Mouse (Mus musculus) heart, adult 2 months (tissue): ENCODE results near the gene Gm20388. TPM values are rescaled to one million over a fixed set of nuclear protein-coding genes. Genes with fewer than 3 reads are reported as not detected.
"Not testable (repeated sequence)": the region's sequence is repeated elsewhere in the genome, so short reads cannot be mapped to it uniquely, and the experiment has no call there.

Source experiments
- DNase-seq, 2 experiments: peaks; one replicate each; pipeline ENCODE4 v3.0.0; 2021
- H3K27ac ChIP-seq: fragments of 200-600 bp; 2 replicates; pipeline ENCODE4 v1.8.1; 2022
- H3K27me3 ChIP-seq: fragments of 200-500 bp; 2 replicates; pipeline ENCODE4 v1.6.1; 2012; ENCODE audit warnings: mild to moderate bottlenecking, low read length, inconsistent platforms, mixed read lengths; ENCODE audit not compliant: control insufficient read depth, insufficient read depth
- H3K36me3 ChIP-seq: fragments of 200-500 bp; 2 replicates; pipeline ENCODE4 v1.6.1; 2012; ENCODE audit warnings: low read length, inconsistent platforms; ENCODE audit not compliant: control insufficient read depth, insufficient read depth
- H3K4me1 ChIP-seq: fragments of 200-500 bp; 2 replicates; pipeline ENCODE4 v1.6.1; 2011; ENCODE audit warnings: low read length; ENCODE audit not compliant: control insufficient read depth, insufficient read depth
- H3K4me3 ChIP-seq: fragments of 200-600 bp; 2 replicates; pipeline ENCODE4 v1.8.1; 2022
- H3K79me2 ChIP-seq: fragments of 200-500 bp; replicated peaks from 2 replicates; pipeline ENCODE4 v1.6.1; 2012; ENCODE audit warnings: mild to moderate bottlenecking, inconsistent platforms, low read length, moderate library complexity, mixed read lengths; ENCODE audit not compliant: control insufficient read depth, insufficient read depth
- H3K9ac ChIP-seq: fragments of 200-500 bp; 2 replicates; pipeline ENCODE4 v1.6.1; 2012; ENCODE audit warnings: low read depth, mild to moderate bottlenecking, control low read depth, inconsistent platforms, low read length, mixed read lengths
- CTCF ChIP-seq: fragments of 200-600 bp; IDR thresholded peaks from 2 replicates; pipeline ENCODE4 v1.8.1; 2022; ENCODE audit warnings: antibody characterized with exemption, mild to moderate bottlenecking, moderate library complexity
- EP300 ChIP-seq: fragments of 200-500 bp; IDR thresholded peaks from 2 replicates; pipeline ENCODE4 v1.6.1; 2011; ENCODE audit warnings: low read depth, low read length, control low read depth; ENCODE audit not compliant: insufficient read depth
- POLR2A ChIP-seq: fragments of 200-500 bp; IDR thresholded peaks from 2 replicates; pipeline ENCODE4 v1.6.1; 2011; ENCODE audit warnings: mild to moderate bottlenecking, low read depth, low read length, control low read depth; ENCODE audit not compliant: insufficient read depth
- WGBS: fragments of 180-500 bp; shearing (Covaris S2); methylation state at CpG from one replicate; pipeline ENCODE4 v1.1.7; 2018; 5-methylcytosine and 5-hydroxymethylcytosine counted together
- intact Hi-C: fragments of 180-260 bp; cut with DNase I; formaldehyde crosslinking; loops from one replicate; pipeline ENCODE4 v1.15.1; 2025
- polyA plus RNA-seq: library from polyadenylated mRNA; depleted of rRNA; stranded (reverse); fragments of >200 nt; gene quantifications from 2 replicates; pipeline ENCODE4 v1.2.3, GENCODE M21; 2012
- total RNA-seq, 2 experiments: library from RNA; stranded (reverse); gene quantifications; 2 replicates each; pipeline ENCODE4 v1.2.3; 2021

The Gm20388 gene
- total and polyA plus RNA-seq, 3 experiments, result 1.8 to 32.3 TPM; not detected in 1

DNA sequence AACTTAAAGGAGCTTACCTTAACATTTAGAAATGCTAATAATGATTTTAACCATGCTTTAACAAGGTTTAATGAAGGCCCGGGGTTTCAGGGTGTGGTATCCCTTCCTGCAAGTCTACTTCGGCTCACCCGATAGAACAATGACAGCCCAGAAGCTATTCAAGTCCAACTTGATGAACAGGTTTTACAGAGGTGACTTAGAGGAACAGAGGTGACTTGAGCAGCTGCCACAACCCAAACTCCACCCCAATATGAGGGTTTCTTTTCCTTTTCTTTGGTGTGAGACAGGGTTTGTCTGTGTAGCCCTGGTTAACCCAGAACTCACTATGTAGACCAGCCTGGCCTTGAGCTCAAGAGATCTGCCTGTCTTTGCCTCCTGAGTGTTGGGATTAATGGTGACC is 4083.4 kb downstream of the Gm20388 start:
- 79% methylated on average over 3 of the region's 3 CpGs for WGBS
- Histone ChIP-seq H3K27me3 (no peaks in the 10 kb centered on the region), H3K9ac (no peak overlapping the region), H3K4me1 (no peaks in the 10 kb centered on the region), H3K27ac (no peak overlapping the region), H3K4me3 (no peak overlapping the region), H3K36me3 (no peaks in the 10 kb centered on the region), H3K79me2 (no peaks in the 10 kb centered on the region; the same call in 1 of the 2 replicates)
- DNase-seq, result no peak
- TF ChIP-seq EP300, result no peak
- no peak for TF ChIP-seq CTCF
- no peak for TF ChIP-seq POLR2A
- intact Hi-C loops, result no loop called here

DNA sequence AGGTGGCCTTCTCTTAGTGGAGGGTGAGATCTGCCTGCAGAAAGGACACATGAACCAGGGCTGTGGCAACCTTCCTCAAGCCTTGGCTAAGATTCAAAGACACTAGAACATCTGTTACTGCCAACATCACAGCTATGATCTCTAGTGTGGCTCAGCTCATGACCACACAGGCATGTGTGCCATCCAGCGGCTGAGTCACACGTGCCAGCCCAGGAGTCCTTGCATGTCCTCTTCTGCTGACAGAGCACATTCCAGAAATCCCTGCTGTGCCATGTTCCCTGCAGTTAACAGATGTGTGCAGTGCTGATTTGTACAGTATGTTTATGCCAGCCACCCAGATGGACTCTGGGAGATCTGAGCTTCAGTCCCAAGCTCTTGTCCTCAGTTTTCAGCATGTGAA is 4088.9 kb downstream of the Gm20388 start:
- TF ChIP-seq EP300, result peak; percentile 83
- TF ChIP-seq CTCF, result no peak
- no peaks in the 10 kb centered on the region for H3K27me3 ChIP-seq
- DNase-seq, result peak in 1 of 2 experiments; percentile 39
- no peaks in the 10 kb centered on the region; the same call in 1 of the 2 replicates for H3K79me2 ChIP-seq
- H3K36me3 ChIP-seq, result peaks cover 5% of the 10 kb centered on the region
- no peak overlapping the region; the same call in 1 of the 2 replicates for H3K27ac ChIP-seq
- no peak overlapping the region for H3K9ac ChIP-seq
- WGBS, result 59% methylated on average over 2 of the region's 2 CpGs
- intact Hi-C loops, result no loop called here
- no peak overlapping the region for H3K4me3 ChIP-seq
- H3K4me1 ChIP-seq, result peaks cover 6% of the 10 kb centered on the region

DNA sequence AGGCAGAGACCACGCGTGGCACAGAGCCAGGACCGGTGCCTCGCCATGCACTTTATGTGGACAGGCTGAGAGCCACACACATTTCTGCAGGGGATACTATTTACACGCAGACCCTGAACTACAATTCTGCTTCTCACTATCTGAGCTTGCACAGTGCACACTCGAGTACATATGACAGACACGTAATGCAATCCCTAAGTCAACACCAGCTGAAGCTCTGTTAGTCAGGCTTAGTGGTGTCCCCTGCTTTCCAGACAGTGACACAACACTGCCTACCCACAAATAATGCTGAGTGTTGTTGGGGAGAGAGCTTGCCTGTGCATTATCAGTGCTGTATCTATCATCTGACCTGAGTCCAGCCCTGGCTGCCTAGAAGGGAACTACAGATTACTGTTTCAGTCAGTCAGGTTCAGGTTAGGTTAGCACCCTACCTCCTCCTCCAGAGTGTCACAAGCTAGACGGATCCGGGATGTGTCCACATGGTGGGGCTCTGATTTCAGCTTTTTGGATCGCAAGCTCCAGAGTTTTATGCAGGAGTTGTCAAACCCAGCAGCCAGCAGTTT is 4092.0 kb downstream of the Gm20388 start:
- Histone ChIP-seq H3K4me3 (no peak overlapping the region), H3K27ac (no peak overlapping the region), H3K27me3 (no peaks in the 10 kb centered on the region), H3K79me2 (no peaks in the 10 kb centered on the region), H3K4me1 (peaks cover 6% of the 10 kb centered on the region), H3K36me3 (peaks cover 5% of the 10 kb centered on the region), H3K9ac (no peak overlapping the region)
- no peak for DNase-seq
- TF ChIP-seq EP300, result no peak
- no peak for TF ChIP-seq CTCF
- TF ChIP-seq POLR2A, result no peak
- WGBS, result 85% methylated on average over 10 of the region's 10 CpGs
- intact Hi-C loops, result no loop called here

DNA sequence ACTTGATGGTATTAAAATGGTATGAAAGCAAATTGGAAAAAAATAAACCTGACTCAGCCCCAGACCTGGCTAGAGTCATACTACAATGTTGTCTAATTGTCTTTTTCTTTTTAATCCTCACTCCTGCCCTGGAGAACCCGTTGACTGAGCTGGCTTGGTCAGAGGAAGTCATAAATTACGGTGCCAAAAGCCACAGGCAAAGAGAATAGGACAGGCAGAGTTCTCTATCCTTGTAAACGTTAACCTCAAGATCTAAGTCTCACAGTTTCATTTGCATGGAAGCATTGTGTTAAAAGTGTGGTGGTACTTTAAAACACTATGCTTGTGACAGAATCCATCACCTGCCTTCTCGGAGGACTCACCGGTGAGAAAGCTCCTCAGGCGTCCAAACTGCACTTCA is 4097.2 kb downstream of the Gm20388 start:
- no peak overlapping the region for H3K4me3 ChIP-seq
- H3K4me1 ChIP-seq, result peaks cover 2% of the 10 kb centered on the region
- H3K79me2 ChIP-seq, result 0 out of 2 replicates have a peak, but pooled peaks cover 1% of the 10 kb centered on the region
- no peak for TF ChIP-seq CTCF
- no peak for TF ChIP-seq POLR2A
- no peak for TF ChIP-seq EP300
- H3K27me3 ChIP-seq, result no peaks in the 10 kb centered on the region
- no peak for DNase-seq
- H3K36me3 ChIP-seq, result no peaks in the 10 kb centered on the region; the same call in 1 of the 2 replicates
- intact Hi-C loops, result no loop called here
- no peak overlapping the region for H3K27ac ChIP-seq
- H3K9ac ChIP-seq, result no peak overlapping the region
- WGBS, result 77% methylated on average over 6 of the region's 6 CpGs

DNA sequence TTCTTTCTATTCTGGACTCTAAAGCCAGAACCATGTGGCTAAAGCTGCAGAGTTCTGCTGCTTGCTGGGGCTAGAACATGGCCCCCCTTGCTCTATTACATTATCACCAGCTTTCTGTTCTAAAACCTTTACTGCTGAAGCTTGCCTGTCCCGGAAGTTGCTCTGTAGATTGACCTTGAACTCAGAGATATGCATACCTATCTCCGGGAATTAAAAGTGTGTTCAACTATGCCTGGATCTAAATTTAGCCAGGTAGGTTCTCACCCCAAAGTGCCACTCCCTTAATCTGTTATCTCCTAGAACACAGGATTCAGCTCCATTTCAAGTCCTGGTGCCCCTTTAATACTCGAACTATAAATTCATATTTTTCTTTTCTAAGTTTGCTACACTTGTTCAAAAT is 4100.9 kb downstream of the Gm20388 start:
- Histone ChIP-seq H3K4me1 (peaks cover 3% of the 10 kb centered on the region), H3K9ac (no peak overlapping the region), H3K27me3 (no peaks in the 10 kb centered on the region), H3K79me2 (0 out of 2 replicates have a peak, but pooled peaks cover 4% of the 10 kb centered on the region), H3K27ac (peak overlapping the region; percentile 41), H3K4me3 (no peak overlapping the region), H3K36me3 (no peaks in the 10 kb centered on the region; the same call in 1 of the 2 replicates)
- no peak for DNase-seq
- TF ChIP-seq EP300, result no peak
- TF ChIP-seq POLR2A, result no peak
- no peak for TF ChIP-seq CTCF
- intact Hi-C loops, result no loop called here
- WGBS, result 49% methylated on average over 3 of the region's 3 CpGs

DNA sequence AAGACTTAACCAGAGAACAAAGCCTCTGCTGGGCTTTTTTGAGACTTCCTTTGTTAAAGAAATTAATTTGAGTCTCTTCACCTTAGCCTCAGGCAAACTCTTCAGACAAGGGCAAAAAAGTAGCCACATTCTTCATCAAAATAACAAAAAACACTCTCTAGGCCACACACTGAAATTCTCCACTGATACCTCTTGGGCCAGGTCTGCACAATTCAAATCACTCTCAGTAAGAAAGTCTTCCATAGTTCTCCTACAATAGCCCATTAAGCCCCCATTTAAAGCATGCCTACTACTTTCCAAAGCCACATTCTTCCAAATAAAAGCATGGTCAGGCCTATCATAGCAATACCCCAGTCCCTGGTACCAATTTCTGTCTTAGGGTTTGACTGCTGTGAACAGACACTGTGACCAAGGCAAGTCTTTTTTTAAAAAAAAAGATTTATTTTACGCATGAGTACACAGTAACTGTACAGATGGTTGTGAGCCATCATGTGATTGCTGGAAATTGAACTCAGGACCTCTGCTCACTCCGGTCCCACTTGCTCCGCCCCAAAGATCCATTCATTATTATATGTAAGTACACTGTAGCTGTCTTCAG is 4101.4 kb downstream of the Gm20388 start:
- Histone ChIP-seq H3K4me3 (no peak overlapping the region), H3K9ac (no peak overlapping the region), H3K36me3 (no peaks in the 10 kb centered on the region; the same call in 1 of the 2 replicates), H3K27me3 (no peaks in the 10 kb centered on the region), H3K79me2 (0 out of 2 replicates have a peak, but pooled peaks cover 5% of the 10 kb centered on the region), H3K27ac (peak overlapping the region; percentile 41), H3K4me1 (peaks cover 3% of the 10 kb centered on the region)
- intact Hi-C loops, result no loop called here
- no peak for DNase-seq
- TF ChIP-seq POLR2A (no peak), CTCF (no peak), EP300 (no peak)
- 96% methylated on average over 3 of the region's 3 CpGs for WGBS

DNA sequence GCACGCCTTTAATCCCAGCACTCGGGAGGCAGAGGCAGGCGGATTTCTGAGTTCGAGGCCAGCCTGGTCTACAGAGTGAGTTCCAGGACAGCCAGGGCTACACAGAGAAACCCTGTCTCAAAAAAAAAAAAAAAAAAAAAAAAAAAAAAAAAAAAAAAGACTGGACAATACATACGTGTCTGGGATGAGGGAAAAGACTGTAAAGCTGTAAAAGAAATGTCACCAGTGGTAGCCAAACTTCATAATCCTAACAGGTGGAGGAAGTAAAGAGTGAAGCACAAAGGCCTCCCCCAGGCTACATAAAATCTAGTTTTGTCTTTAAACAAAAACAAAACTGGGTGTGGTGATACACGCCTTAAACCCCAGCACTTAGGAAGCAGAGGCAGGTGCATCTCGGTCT is 4103.7 kb downstream of the Gm20388 start:
- intact Hi-C loops, DNase-seq: not testable (repeated sequence)
- WGBS, result 86% methylated on average over 7 of the region's 7 CpGs

More for the DNA sequence above, 4103.7 kb downstream of the Gm20388 start:
- not testable (repeated sequence) for H3K27me3 ChIP-seq, H3K27ac ChIP-seq, H3K36me3 ChIP-seq, H3K4me1 ChIP-seq, H3K9ac ChIP-seq, H3K79me2 ChIP-seq, H3K4me3 ChIP-seq
